Mouse (Mus musculus) right cerebral cortex, postnatal 4 days (tissue): Measurements from ENCODE around the gene Eepd1.
A peak's percentile ranks its signal among the peaks of the same experiment; 100 is the strongest.

Experiments used
- DNase-seq: peaks from one replicate; pipeline ENCODE4 v3.0.0-alpha.2; 2022

Gene Eepd1

GRCm38 (mm10) chr9:25539461-25539860 lies 58.1 kb downstream of the Eepd1 start:
- no peak for DNase-seq

- DNase-seq, result no peak
Measured at GRCm38 (mm10) chr9:25541355-25541754, 60.0 kb downstream of the Eepd1 start.

- DNase-seq, result peak; percentile 30
Measured at GRCm38 (mm10) chr9:25545212-25545611, 63.9 kb downstream of the Eepd1 start.

GRCm38 (mm10) chr9:25549130-25550060 lies 68.0 kb downstream of the Eepd1 start:
- peak; percentile 12 for DNase-seq

- no peak for DNase-seq
Measured at GRCm38 (mm10) chr9:25550196-25550595, 68.8 kb downstream of the Eepd1 start.

- no peak for DNase-seq
Measured at GRCm38 (mm10) chr9:25552532-25552931, 71.2 kb downstream of the Eepd1 start.

- no peak for DNase-seq
Measured at GRCm38 (mm10) chr9:25554246-25554803, 73.0 kb downstream of the Eepd1 start.

- DNase-seq, result no peak
Measured at GRCm38 (mm10) chr9:25555261-25555660, 73.9 kb downstream of the Eepd1 start.

- DNase-seq, result no peak
Measured at GRCm38 (mm10) chr9:25556008-25556407, 74.7 kb downstream of the Eepd1 start.

GRCm38 (mm10) chr9:25557378-25557777 lies 76.0 kb downstream of the Eepd1 start:
- DNase-seq, result no peak

- no peak for DNase-seq
Measured at GRCm38 (mm10) chr9:25558834-25559233, 77.5 kb downstream of the Eepd1 start.

GRCm38 (mm10) chr9:25560016-25560758 lies 78.8 kb downstream of the Eepd1 start:
- DNase-seq, result no peak

GRCm38 (mm10) chr9:25561143-25561542 lies 79.8 kb downstream of the Eepd1 start:
- DNase-seq, result no peak

GRCm38 (mm10) chr9:25563806-25564205 lies 82.5 kb downstream of the Eepd1 start:
- DNase-seq, result no peak

GRCm38 (mm10) chr9:25567071-25567470 lies 85.7 kb downstream of the Eepd1 start:
- DNase-seq, result no peak

GRCm38 (mm10) chr9:25568783-25569182 lies 87.4 kb downstream of the Eepd1 start:
- no peak for DNase-seq

- no peak for DNase-seq
Measured at GRCm38 (mm10) chr9:25570011-25570410, 88.7 kb downstream of the Eepd1 start.

GRCm38 (mm10) chr9:25570436-25570835 lies 89.1 kb downstream of the Eepd1 start:
- no peak for DNase-seq

GRCm38 (mm10) chr9:25571381-25571780 lies 90.0 kb downstream of the Eepd1 start:
- no peak for DNase-seq

- DNase-seq, result no peak
Measured at GRCm38 (mm10) chr9:25573753-25574152, 92.4 kb downstream of the Eepd1 start.

GRCm38 (mm10) chr9:25574186-25574585 lies 92.8 kb downstream of the Eepd1 start:
- DNase-seq, result no peak

GRCm38 (mm10) chr9:25578674-25579596 lies 97.6 kb downstream of the Eepd1 start:
- DNase-seq, result no peak
